Mouse (Mus musculus): ENCODE results near the gene Acot5.
"Not testable (repeated sequence)": the region's sequence is repeated elsewhere in the genome, so short reads cannot be mapped to it uniquely, and the experiment has no call there.

The Acot5 gene

DNA sequence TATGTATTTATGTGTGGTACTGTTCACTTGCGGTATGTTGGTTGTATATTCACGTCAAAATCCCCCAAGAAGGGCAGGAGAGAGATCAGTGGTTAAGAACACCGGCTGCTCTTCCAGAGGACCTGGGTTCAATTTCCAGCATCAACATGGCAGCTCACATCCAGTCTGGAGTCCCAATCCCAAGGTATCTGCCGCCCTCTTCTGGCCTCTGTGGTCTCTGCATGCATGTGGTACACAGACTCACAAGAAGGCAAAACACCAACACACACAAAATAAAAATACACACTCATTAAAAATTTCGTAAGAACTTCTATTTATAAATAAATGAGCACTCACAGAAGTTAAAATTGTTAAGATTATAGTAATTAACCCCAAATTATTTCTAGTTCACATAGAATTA lies 5.9 kb upstream of the Acot5 start:
- DNase-seq = no peak

DNA sequence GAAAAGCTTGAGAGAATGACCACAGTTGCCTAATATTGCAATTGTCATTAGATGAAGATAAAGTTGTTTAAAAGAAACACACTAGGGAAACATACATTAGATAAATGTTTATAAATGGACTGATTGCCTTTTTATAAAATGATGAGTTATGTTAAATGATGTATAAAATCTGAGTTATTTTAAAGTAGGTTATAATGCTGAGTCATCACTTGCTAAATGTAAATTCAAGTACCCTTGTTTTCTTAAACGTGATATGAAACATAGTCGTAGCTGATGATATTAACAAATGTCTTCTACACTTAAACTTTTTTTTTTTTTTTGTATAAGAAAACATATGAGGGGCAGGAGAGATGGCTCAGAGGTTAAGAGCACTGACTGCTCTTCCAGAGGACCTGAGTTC lies 5.3 kb upstream of the Acot5 start:
- DNase-seq = no peak

DNA sequence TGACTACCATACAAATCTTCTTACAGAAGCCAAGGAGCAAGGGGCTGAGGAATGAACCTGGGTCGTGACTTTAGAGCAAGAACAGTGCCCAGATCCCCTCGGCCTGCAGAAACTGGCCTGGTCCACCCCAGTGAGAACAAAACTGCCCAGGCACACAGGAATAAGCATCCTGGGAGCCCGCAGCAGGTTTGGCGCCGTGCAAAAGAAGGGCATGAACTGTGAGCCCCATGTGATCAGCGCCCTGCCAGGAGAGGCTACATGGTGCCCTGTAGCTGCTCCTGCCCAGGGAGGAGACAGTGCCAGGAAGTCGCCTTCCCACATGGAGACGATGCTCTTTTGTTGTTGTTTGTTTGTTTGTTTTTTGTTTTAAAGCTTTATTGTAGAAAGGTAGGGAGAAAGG lies 4.5 kb upstream of the Acot5 start:
- DNase-seq = no peak

DNA sequence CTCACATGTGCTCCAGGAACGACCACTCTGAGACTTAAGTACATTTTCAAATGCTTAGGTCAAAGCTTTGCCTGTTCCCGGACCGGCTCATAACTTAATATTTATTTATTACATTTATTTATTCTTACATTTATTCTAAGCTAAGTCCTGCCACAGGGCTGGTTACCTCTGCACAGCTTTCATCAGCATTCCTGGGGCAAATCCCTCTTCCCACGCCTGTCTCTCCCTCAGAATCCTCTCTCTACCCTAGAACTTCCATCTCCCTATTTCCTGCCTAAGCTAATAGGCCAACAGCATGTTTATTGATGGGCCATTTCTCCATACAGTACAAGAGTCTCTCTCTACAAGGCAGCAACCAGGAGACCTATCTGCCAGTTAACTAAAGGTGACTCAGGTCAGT lies 1.4 kb upstream of the Acot5 start:
- no peak for DNase-seq

DNA sequence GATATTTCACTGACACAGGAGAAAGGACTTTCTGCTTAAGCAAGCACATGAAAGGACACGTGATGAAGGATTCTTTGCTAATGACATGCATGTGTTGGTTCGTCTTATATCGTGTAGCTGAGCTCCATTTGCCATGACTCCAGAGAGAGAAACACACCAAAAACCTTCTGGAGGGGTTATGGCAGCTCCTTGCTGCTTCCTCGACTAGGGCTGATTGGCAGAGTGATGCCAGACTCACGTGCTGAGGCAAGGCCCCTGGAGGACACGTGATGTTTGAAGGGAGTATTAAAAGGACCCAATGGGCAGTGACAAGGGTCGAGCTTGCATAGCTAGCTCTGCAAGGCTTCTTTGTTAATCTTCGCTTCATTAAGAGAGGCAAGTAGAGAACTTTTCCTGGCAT lies 829 bp upstream of the Acot5 start:
- no peak for DNase-seq

DNA sequence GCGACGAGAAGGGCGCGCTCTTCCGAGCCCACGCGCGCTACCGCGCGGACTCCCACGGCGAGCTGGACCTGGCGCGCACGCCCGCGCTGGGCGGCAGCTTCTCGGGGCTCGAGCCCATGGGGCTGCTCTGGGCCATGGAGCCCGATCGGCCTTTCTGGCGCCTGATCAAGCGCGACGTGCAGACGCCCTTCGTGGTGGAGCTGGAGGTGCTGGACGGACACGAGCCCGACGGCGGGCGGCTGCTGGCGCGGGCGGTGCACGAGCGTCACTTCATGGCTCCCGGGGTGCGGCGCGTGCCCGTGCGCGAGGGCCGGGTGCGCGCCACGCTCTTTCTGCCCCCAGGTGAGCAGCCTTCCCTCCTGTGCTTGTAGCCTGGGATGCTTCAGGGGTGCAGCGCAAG lies 457 bp downstream of the Acot5 start:
- DNase-seq = peak; percentile 7 to 11

DNA sequence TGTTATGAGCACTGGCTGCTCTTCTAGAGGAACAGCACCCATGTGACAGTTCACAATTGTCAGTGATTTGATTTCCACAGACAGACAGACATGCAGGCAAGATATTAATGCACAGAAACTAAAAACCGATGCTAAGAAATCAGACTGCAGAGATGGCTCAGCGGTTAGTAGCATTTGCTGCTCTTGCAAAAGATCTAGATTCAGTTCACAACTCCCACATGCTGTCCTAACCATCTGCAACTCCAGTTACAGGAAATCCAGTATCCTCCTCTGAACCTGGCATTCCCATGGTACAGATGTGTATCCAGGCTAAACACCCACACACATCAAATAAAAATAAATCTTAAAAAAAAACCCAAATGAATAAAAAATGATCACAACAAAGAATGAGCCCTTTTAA lies 2.6 kb downstream of the Acot5 start:
- no peak for DNase-seq

DNA sequence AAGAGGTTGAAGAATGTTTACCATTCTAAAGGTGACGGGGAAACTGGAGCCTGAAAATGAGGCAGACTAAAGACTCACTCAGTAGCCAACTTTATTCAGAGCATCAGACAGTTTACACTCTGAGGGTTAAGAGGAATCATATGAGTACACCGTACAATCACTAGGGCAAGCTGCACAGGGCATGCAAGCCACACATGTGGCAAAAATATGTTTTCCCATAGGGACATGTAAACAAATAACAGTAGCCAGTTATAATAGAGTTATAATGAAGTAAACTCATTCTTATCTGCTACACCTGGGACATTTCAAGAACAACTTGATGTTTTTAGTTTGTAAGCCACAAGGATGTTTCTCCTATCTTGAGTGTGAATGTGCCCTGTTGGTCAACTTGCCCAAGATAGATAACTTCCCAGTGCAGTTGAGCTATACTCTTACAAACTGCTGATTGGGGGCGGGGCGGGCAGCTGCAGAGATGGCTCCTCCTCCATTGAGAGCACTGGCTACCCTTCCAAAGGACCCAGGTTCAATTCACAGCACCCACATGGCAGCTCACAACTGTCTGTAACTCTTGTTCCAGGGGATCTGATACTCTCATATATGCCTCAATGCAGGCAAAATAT lies 8.4 kb downstream of the Acot5 start:
- DNase-seq = no peak

DNA sequence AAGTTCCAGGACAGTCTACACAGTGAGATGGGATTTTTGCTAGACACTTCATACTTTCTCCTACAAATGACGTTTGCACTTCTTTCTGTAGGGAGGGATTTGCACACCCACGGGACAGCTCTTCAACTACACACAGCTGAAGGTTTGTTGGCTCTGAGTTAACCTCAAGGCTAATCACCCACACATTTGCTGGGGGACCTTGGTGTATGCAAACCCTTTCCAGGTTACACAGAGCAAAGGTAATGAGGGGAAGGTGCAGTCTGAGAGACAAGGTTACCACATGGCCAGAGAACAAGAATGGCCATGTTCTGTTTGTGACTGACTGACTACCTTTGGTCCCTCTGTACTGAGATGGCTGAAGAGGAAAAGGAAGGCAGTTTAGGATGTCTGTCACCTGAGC lies 14.7 kb downstream of the Acot5 start:
- no peak for DNase-seq

DNA sequence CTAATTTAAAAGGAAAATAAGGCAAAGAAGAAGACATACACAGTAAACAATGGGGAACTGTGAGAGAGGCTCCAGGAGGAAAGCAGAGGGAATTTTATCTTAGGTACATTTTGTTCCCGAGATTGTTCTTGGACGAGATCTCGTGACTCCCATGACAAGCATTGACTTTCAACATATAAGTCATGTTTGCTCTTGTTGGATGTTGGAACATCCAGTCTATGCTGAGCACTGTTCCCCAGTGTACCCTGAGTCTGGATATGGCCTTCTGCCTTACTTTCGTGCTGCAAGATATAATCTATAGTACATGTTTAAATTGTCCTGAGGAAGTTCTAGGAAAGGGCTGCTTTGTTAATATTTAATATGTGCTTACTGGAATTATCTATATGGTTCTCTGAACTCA lies 15.5 kb downstream of the Acot5 start:
- no peak for DNase-seq

DNA sequence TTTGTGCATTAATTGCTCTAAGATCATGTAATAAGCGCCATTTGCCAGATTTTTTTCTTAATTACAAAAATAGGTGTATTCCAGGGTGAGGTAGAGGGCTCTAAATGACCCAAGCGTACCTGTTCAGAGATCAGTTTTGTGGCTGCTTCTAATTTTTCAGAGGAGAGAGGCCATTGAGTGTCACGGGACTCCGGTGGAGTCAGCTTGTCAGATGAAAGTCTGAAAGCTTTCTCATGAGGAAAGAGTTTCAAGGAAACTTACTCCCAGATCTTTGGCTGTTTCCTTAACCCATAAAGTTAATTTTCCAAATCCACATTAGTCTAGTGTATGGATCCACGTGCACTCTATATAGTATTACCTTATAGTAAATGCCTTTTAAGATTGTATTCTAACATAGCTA lies 25.5 kb downstream of the Acot5 start:
- not testable (repeated sequence) for DNase-seq

DNA sequence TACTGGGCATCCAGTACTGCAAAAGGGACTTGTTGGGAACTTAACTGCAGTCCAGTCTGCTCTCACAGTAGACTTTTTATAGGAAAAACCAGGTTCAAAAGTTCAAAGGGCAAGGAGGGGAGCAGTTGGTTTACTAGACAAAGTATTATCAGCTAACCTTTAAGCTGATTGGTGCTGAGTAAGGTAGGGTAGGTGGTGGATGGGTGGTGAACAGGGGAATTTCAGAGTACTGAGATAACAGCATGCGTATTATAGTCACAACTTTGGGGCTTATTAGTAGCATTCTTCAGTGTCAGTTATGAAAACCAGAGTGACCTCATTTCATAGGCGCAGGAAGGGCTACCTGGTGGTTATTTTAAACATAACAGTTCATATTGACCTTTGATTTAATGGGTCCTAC lies 30.5 kb downstream of the Acot5 start:
- DNase-seq = no peak

DNA sequence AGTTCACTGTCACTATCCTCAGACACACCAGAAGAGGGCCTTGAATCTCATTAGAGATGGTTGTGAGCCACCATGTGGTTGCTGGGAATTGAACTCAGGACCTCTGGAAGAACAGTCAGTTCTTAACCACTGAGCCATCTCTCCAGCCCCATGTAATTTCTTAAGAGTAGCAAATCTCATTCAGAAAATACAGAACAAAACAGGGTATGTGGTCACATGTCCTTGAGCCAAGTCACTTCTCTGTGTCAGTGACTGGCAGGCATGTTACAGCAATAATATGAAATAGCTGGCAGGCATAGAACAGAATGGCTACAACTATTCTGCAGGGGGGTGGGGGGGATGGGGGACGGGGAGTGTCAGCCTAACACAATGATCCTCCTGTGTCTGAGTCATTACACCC lies 30.9 kb downstream of the Acot5 start:
- DNase-seq = no peak

DNA sequence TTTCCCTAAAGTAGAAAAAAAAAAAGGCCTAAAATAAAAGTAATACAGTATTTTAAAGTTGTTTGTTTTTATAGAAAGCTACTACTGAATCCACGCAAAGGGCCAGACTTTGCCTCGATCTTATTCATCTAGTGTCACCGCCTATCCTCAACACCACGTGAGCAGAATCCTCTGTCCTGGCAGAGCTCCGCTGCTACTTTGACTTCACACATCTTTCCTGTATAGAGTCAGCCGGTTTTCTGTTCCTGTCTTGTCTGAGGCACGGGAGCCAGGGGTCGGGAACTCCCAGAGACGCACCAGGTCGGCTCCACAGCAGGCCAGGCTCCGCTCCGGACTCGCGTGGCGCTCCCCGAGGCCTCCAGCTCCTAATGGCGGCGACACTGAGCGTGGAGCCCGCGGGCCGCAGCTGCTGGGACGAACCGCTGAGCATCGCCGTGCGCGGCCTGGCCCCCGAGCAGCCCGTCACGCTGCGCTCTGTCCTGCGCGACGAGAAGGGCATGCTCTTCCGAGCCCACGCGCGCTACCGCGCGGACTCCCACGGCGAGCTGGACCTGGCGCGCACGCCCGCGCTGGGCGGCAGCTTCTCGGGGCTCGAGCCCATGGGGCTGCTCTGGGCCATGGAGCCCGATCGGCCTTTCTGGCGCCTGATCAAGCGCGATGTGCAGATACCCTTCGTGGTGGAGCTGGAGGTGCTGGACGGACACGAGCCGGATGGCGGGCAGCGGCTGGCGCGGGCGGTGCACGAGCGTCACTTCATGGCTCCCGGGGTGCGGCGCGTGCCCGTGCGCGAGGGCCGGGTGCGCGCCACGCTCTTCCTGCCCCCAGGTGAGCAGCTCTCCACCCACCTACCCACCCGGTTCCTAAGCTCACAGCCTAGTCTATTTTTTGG lies 31.7 kb downstream of the Acot5 start, which contains the start of gene Acot6:
Gene Acot6, plus strand, starts transcription at position 51 of the 889 bp plus-strand sequence.
- DNase-seq = peak; percentile 8 to 9

DNA sequence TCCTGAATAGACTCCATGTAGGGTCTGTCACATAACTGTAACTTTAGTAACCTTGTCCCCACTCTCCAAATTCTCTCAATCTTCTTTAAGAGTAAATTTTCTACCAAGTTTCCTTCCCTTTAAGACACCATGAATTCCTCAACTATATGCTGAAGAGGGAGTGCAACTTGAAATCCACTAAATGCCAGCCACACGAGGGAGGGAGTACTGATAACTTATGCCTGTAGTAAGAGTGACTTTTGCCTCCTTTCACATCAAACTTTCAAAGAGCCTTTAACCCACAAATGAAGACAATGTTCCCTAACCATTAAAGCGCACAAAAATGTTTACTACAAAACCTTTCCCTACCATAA lies 32.3 kb downstream of the Acot5 start:
- DNase-seq = no peak

DNA sequence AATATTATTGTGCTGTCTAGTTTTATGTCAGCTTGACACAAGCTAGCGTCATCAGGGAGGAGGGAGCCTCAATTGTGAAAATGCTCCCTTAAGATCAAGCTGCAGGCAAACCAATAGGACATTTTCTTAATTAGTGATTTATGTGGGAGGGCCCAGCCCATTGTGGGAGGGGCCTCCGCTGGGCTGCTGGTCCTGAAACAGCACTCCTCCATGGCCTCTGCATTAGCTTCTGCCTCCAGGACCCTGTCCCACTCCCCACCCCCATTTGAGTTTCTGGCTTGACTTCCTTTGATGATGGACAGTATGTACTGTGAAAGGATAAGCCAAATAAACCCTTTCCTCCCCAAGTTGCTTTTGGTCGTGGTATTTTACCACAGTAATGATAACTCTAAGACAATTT lies 37.9 kb downstream of the Acot5 start:
- DNase-seq = no peak

DNA sequence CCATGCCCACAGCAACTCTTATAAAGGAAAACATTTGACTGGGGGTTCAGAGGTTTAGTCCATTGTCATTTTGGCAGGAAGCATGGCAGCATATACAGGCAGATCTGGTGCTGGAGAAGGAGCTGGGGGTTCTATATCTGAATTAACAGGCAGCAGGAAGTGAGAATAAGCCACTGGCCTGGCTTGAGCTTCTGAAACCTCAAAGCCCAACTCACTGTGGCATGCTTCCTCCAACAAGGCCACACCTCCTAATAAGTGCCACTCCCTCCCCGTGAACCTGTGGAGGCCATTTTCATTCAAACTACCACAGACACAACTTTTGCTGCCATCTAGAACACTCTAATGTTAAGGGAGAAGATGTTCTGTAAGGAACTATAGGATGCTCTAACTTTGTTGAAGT lies 38.6 kb downstream of the Acot5 start:
- no peak for DNase-seq

DNA sequence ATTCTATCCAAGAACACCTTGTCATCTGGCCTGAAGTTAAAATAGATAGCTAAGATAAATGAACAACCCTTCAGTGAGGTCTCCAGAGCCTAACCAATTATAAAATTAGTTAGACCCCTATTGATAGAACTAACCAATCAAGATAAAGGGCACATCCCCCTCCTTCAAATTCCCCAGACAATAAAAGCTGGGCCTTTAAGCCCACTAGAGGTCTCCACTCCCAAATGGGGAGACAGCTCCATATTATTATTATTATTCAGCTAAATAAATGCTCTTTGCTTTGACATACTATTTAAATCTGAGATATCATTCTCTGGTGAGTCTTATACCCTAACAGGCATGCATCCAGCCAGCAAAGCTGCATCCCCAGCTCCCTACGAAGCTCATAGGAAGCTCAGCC lies 40.8 kb downstream of the Acot5 start:
- no peak for DNase-seq

DNA sequence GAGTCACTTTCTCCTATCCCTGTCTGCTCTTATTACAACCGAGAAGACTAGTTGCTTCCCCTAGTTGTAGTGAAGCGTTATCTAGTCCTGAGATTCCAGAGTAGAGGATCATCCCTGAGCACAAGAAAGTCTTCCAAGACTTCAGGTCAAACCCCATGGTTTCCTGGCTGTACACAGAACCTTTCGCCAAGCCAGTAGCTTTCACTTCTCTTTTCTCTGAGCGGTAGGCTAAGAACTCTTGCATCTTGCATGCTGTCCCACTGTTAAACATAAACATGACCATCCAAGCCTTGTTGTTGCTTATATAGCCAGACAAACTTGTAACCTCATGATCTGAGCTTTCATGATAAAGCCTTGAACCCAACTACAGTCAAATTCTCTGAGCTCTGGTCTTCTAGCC lies 41.7 kb downstream of the Acot5 start:
- DNase-seq = no peak

DNA sequence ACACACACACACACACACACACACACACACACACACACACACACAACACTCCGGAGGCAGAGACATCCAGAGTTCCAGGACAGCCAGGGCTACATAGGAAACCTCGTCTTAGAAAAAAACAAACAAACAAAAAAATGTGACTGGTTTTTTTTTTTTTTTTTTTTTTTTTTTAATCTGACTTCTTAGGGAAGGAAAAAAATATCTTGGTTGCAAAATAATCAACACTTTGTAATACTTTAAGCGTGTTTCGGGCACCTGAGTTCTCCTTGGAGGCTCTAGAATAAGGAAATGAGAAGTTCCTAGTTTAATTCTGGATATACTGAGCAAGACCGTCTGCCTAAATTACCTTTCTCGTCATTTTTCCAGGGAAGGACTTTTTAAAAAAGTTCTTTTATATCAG lies 44.6 kb downstream of the Acot5 start:
- no peak for DNase-seq

DNA sequence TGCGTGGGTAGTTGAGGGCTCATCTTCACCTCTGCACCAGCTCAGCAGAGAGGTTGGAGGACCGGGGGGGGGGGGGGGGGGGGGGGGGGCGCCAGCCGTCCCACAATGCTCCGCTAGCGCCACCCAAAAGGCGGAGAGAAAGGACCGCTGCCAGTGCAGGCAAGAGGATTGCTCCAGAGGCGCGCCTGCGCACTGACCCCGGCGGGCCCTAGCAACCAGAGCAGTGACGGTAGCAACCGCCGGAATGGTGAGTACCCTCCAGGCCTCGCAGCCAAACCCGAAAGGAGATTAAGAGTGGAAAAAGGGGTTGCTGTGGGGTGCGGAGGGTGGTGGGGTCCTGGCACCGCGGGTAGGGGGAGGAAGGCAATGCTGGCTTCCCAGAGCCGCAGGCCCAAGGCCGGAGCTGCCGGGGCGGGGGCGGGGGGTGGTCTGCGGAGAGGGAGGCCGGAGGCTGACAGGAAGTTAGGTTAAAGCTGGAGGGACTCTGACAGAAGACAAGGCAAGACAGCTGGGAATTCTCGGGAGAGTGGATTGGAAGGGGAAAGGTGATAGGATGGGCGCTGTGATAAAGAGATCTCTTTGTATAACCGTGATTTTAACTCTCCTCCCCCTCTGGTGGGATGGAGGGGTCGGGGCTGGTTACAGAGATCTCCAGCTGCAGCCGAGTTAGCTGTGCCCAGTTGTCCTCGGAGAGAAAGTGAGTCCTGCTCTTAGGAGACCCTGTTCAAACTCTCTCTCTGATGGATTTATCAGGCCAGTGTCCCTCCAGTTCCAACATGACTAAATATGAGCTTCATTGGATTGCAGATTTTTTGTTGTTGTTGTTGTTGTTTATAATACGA lies 45.2 kb downstream of the Acot5 start, which contains the start of gene Dnal1:
Gene Dnal1, plus strand, starts transcription at position 214 of the 842 bp plus-strand sequence.
- DNase-seq = peak; percentile 70 to 73

DNA sequence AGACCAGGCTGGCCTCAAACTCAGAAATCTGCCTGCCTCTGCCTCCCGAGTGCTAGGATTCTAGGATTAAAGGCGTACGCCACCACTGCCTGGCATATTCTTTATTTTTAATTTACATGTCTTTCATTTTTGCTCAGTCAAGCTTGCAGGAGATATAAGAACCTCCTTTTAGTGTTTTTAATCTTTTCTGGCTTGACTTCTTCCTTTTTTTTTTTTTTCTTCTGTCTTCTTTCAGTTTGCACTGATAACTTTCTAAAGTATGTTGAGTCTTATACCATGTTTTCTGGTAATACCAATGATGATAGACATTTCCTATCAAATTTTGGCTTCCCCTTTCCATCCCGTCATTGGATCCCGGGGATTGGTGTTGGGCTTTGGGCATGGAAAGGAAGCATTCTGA lies 50.5 kb downstream of the Acot5 start:
- DNase-seq = no peak

Measured in thymus, adult 18-20 months (tissue).